Comparison of ENCODE assay signal across 24 mouse cellular contexts in genomic region chr8:115981426-115981825, GRCm38 (mm10).
DNase-seq lines count a peak whose midpoint lies in the region; ATAC-seq and TF ChIP-seq lines count a peak whose summit lies in the region.
"Had no signal": no experiment of that assay in that cellular context is flagged by ENCODE, and none has a peak within 500 bp of the region (broad histone marks: within the 10 kb centered on the region; RNA-seq: fewer than 3 reads in every experiment).

No protein-coding gene starts in this region.

- no peak overlapping the region for H3K9ac ChIP-seq in kidney, postnatal 0 days (ENCODE audit: low read depth, low read length)
- no peak overlapping the region for H3K9ac ChIP-seq in hindbrain, postnatal 0 days (replicated peaks; ENCODE audit: low read length)
- H3K9ac ChIP-seq: embryonic facial prominence, embryonic 15.5 days; forebrain, embryonic 13.5 days; heart, embryonic 15.5 days; hindbrain, embryonic 12.5 days; limb, embryonic 12.5 days; midbrain, embryonic 13.5 days had no signal

- WGBS in kidney, adult 2 months: 57% methylated on average over 7 of the region's 7 CpGs
- WGBS in kidney, postnatal 0 days: 79% methylated on average over 7 of the region's 7 CpGs
- WGBS in hindbrain, postnatal 0 days: 86% methylated on average over 7 of the region's 7 CpGs

- H3K9me3 ChIP-seq in kidney, postnatal 0 days (replicated peaks; ENCODE audit: low read length): no peaks in the 10 kb centered on the region
- no peaks in the 10 kb centered on the region for H3K9me3 ChIP-seq in hindbrain, postnatal 0 days (ENCODE audit: low read length)
- H3K9me3 ChIP-seq: embryonic facial prominence, embryonic 10.5 days; embryonic facial prominence, embryonic 15.5 days; forebrain, embryonic 13.5 days; heart, embryonic 10.5 days; heart, embryonic 15.5 days; hindbrain, embryonic 12.5 days; limb, embryonic 12.5 days; midbrain, embryonic 13.5 days had no signal

- peak; percentile 44; the same call in 1 of the 2 replicates for ATAC-seq in kidney, postnatal 0 days (replicated peaks; ENCODE audit: low FRiP score, low read depth)
- ATAC-seq in hindbrain, postnatal 0 days: no peak
- ATAC-seq: activated CD4-positive, CD25-positive, alpha-beta regulatory T cell, adult 4 months; forebrain, embryonic 13.5 days; midbrain, embryonic 13.5 days had no signal

- no peak for TF ChIP-seq POLR2A in kidney, adult 2 months (IDR thresholded peaks at IDR 0.05; ENCODE audit: low read depth, low read length)

- H3K36me3 ChIP-seq in kidney, adult 2 months (ENCODE audit: control insufficient read depth, insufficient read depth, low read length): no peaks in the 10 kb centered on the region
- no peaks in the 10 kb centered on the region for H3K36me3 ChIP-seq in kidney, postnatal 0 days (ENCODE audit: insufficient read depth, low read length)
- H3K36me3 ChIP-seq in hindbrain, postnatal 0 days (ENCODE audit: insufficient read depth, low read length): no peaks in the 10 kb centered on the region
- H3K36me3 ChIP-seq: embryonic facial prominence, embryonic 10.5 days; embryonic facial prominence, embryonic 15.5 days; heart, embryonic 10.5 days; heart, embryonic 15.5 days; hindbrain, embryonic 12.5 days; limb, embryonic 12.5 days; midbrain, embryonic 13.5 days had no signal

- DNase-seq in kidney, adult 18-20 months: peak; percentile 57
- peak; percentile 78 for DNase-seq in kidney, adult 2 months
- no peak for DNase-seq in kidney, postnatal 0 days (ENCODE audit: low spot score)
- peak; percentile 10 to 27 for DNase-seq in kidney, postnatal 4 days
- DNase-seq in hindbrain, postnatal 0 days (ENCODE audit: low spot score): no peak
- DNase-seq in layer of hippocampus, postnatal 25 days (ENCODE audit: extremely low spot score in 1 of 2, low spot score in 1 of 2): no peak
- DNase-seq: adrenal gland, adult 2 months; adrenal gland, postnatal 36 days; B cell, adult 2 months; cerebellum, adult 18-20 months; cerebellum, postnatal 14 days; gastrocnemius, postnatal 14 days; lung, postnatal 36 days; right cerebral cortex, postnatal 14 days had no signal

- H3K27me3 ChIP-seq in kidney, adult 2 months (replicated peaks; ENCODE audit: control insufficient read depth, insufficient read depth, low read length): no peaks in the 10 kb centered on the region
- no peaks in the 10 kb centered on the region for H3K27me3 ChIP-seq in kidney, postnatal 0 days (ENCODE audit: insufficient read depth, low read length)
- H3K27me3 ChIP-seq in hindbrain, postnatal 0 days (ENCODE audit: insufficient read depth, low read length): no peaks in the 10 kb centered on the region
- H3K27me3 ChIP-seq: embryonic facial prominence, embryonic 15.5 days; forebrain, embryonic 13.5 days; hindbrain, embryonic 12.5 days; limb, embryonic 12.5 days; midbrain, embryonic 13.5 days had no signal

- no peak overlapping the region for H3K4me2 ChIP-seq in kidney, postnatal 0 days (ENCODE audit: low read length)
- H3K4me2 ChIP-seq in hindbrain, postnatal 0 days (ENCODE audit: low read depth, low read length): no peak overlapping the region
- H3K4me2 ChIP-seq: embryonic facial prominence, embryonic 15.5 days; forebrain, embryonic 13.5 days; heart, embryonic 15.5 days; hindbrain, embryonic 12.5 days; limb, embryonic 12.5 days; liver, embryonic 11.5 days; midbrain, embryonic 13.5 days had no signal

- peaks cover 34% of the 10 kb centered on the region; the same call in 1 of the 2 replicates for H3K4me1 ChIP-seq in kidney, adult 2 months (ENCODE audit: control insufficient read depth, insufficient read depth, low read length)
- no peaks in the 10 kb centered on the region for H3K4me1 ChIP-seq in kidney, postnatal 0 days (replicated peaks; ENCODE audit: insufficient read depth, low read length)
- no peaks in the 10 kb centered on the region for H3K4me1 ChIP-seq in hindbrain, postnatal 0 days (ENCODE audit: insufficient read depth, low read length)
- H3K4me1 ChIP-seq: embryonic facial prominence, embryonic 10.5 days; forebrain, embryonic 13.5 days; heart, embryonic 10.5 days; hindbrain, embryonic 12.5 days; limb, embryonic 12.5 days; midbrain, embryonic 13.5 days had no signal

- H3K27ac ChIP-seq in kidney, adult 2 months (ENCODE audit: insufficient read depth, low read depth, low read length): peak overlapping the region; percentile 100
- H3K27ac ChIP-seq in kidney, postnatal 0 days: peak overlapping the region; percentile 32; the same call in 1 of the 2 replicates
- H3K27ac ChIP-seq in hindbrain, postnatal 0 days: no peak overlapping the region
- H3K27ac ChIP-seq: embryonic facial prominence, embryonic 10.5 days; embryonic facial prominence, embryonic 15.5 days; forebrain, embryonic 13.5 days; heart, embryonic 10.5 days; heart, embryonic 15.5 days; hindbrain, embryonic 12.5 days; limb, embryonic 12.5 days; midbrain, embryonic 13.5 days had no signal

- TF ChIP-seq CTCF in kidney, adult 2 months (conservative IDR thresholded peaks at IDR 0.05; ENCODE audit: insufficient read depth, insufficient read length, low read depth, low read length): no peak
- TF ChIP-seq CTCF in kidney, postnatal 0 days (IDR thresholded peaks at IDR 0.05; ENCODE audit: low read depth): no peak
- TF ChIP-seq CTCF in hindbrain, postnatal 0 days (IDR thresholded peaks at IDR 0.05; ENCODE audit: low read depth): no peak

- no peak overlapping the region for H3K4me3 ChIP-seq in kidney, adult 2 months (ENCODE audit: insufficient read depth, low read depth, low read length)
- H3K4me3 ChIP-seq in kidney, postnatal 0 days (replicated peaks; ENCODE audit: low read depth, low read length): no peak overlapping the region
- no peak overlapping the region for H3K4me3 ChIP-seq in hindbrain, postnatal 0 days (ENCODE audit: low read length)
- H3K4me3 ChIP-seq: embryonic facial prominence, embryonic 10.5 days; embryonic facial prominence, embryonic 15.5 days; forebrain, embryonic 13.5 days; heart, embryonic 10.5 days; heart, embryonic 15.5 days; hindbrain, embryonic 12.5 days; limb, embryonic 12.5 days; midbrain, embryonic 13.5 days had no signal

Comparison
In these comparisons a context has a peak if more than half of its experiments do, and no peak if none do; other contexts are left out.
1. DNase-seq: peak in kidney, adult 18-20 months (single experiment), kidney, adult 2 months (single experiment) and kidney, postnatal 4 days (2 of 2); none in kidney, postnatal 0 days (single experiment), hindbrain, postnatal 0 days (single experiment) and layer of hippocampus, postnatal 25 days (0 of 2).